Mouse (Mus musculus): ENCODE measurements at regions not wholly inside any gene's neighbourhood (a gene's known extent, or its start where the extent isn't known, plus 50 kb on each side); places are given as distances from the start of the nearest gene placed in this dataset.
A peak's percentile ranks its signal among the peaks of the same experiment; 100 is the strongest.

DNA sequence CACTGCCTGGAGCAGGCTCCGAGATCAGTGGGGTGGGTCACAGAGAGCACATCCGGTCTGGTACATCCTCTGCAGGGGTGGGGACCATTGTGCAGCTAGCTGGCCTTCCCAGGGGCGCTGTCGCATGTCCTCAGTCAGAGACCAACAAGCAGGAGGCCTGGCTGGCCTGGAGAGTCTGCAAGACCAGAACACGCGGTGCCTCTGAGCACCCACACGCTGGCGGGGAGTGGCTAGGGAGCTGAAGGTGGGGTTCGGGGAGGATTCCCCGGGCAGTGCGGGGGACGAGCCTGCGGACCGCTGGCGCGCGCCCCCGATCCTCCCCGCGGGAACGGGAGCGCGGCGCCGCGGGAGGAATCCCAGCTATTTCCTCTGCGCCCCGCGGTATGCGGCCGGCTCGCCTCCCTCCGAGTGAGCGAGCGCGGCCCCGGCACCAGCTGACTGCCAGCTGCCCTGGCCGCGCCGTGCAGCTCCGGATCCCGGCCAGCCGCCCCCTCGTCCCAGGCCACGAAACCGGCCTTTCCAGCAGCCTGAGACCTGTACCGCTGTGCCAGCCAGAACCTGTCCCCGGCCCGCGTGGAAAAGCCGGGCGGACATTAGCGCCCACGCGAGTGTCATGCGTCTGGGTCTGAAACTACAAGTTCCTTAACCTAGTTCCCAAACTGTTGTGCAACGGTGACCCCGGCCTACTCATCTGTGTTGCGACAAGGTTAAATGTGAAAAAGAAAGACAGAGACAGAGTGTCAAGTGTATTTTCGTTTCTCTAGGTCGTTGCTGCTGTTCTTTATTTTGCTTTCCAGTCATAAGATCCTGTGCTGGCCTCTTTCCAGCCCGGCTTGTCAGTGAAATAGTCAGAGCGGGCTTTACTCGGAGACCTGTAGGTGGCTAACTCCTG, 61.2 kb downstream of the Pkdcc start:
- WGBS (ENCODE audit: missing documents) = 1% methylated on average over 64 of the region's 64 CpGs

DNA sequence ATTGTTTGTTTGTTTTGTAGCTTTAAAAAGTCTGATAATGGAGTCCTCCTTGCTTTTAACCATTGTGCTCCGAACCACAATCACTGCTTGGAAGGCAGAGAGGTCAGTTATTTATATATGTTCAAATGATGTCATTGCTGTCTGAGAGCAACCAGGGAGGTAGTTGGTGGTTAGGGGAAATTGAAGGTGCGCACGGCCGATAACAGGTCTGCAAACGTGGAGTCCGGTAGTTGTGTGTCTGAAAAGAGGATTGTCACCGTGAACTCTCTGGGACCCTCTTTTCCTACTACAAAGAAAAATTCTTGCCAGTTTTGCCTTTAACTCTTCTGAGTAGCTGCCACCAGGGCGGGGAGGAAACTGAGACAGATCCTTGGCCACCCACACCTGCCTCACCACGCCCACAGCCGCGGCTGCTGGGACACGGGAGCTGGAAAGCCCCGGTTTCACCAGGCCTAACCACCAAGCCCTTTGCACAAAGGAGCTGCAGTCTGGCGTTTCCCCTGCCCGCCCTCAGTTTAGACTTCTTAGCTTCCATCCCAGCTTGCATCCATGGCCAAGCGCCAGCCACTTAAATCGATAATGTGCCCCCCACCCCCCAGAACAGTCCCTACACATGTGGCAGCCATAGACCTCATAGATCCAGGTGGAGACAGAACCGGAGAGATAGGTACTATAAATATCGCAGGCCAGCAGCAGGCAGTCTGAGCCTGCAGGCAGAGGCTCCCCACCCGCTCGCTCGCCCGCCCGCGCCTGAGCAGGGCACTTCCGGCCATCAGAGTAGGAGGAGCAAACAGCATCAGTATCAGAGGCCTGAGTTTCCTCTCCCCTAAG, 62.2 kb downstream of the Pkdcc start:
- no peaks in the 10 kb centered on the region for H3K79me2 ChIP-seq (ENCODE audit: inconsistent target)
- H3K27ac ChIP-seq = peak overlapping the region; percentile 82
- 9% methylated on average over 26 of the region's 26 CpGs for WGBS (ENCODE audit: missing documents)
- peak overlapping the region; percentile 39 for H3K4me3 ChIP-seq (ENCODE audit: inconsistent target)
- H3K36me3 ChIP-seq (ENCODE audit: inconsistent target) = no peaks in the 10 kb centered on the region

More for the DNA sequence above, 61.2 kb downstream of the Pkdcc start:
- H3K36me3 ChIP-seq (ENCODE audit: inconsistent target) = no peaks in the 10 kb centered on the region
- no peaks in the 10 kb centered on the region for H3K79me2 ChIP-seq (ENCODE audit: inconsistent target)
- peak overlapping the region; percentile 39 for H3K4me3 ChIP-seq (ENCODE audit: inconsistent target)
- peak overlapping the region; percentile 82 for H3K27ac ChIP-seq

DNA sequence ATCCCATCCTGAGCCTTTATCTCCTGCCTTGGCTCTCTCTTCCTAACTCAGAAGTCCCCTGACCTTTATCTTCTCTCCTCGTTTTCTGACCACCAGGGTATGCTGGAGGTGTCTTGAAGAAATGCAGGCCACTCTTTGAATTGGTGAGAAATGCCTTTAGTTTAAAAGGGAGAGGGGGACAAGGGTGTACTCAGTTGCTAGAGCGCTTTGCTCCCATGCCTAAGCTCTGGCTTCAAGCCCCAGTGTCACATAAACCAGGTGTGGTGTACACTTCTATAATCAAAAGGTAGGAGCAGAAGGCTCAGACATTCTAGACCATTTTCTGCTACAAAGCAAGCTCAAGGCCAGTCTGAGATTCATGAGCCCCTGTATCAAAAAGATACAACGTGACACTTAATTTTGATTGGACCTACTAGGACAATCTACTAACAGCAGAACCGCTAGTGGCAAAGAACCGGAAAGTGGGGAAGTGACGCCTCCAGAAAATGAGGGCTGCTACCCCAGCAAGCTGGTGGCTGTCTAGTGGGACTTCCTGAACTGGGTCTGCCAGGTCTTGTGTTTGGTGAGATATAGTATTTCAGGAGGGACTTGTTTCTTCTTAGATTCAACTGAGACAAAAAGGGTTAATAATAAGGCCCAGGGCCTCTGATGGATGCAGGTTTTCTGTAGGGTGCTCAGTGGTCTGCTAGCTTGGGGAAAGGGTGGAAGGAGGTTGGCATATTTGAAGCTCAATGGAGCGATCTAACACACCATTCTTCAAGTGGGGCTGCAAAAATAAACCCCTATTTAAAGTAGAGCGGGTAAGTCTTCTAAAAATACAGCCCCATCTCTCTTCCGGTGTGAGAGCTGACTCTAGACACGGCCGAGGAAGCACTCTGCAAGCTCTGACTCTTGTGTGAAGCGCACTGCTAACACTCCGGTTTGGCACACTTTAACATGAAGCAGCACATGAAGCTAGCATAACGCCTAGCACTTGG, 63.1 kb downstream of the Pkdcc start:
- 29% methylated on average over 14 of the region's 14 CpGs for WGBS (ENCODE audit: missing documents)
- peak overlapping the region; percentile 82 for H3K27ac ChIP-seq

DNA sequence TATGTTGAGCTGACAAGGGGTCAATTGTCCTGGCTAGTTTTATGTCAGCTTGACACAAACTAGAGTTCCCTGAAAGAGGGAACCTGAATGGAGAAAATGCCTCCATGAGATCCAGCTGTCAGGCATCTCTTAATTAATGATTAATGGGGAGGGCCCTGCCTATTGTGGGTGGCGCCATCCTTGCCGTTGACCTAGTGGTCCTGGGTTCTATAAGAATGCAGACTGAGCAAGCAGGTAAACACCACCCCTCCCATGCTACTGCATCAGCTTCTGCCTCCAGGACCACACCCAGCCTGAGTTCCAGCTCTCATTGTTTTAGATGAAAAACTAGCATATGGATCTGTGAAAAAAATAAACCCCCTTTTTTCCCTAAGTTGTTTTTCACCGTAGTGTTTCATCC, 67.4 kb upstream of the Eml4 start:
- Histone ChIP-seq H3K79me2 (ENCODE audit: inconsistent target) (no peaks in the 10 kb centered on the region), H3K4me3 (ENCODE audit: inconsistent target) (no peak overlapping the region), H3K27ac (no peak overlapping the region), H3K36me3 (ENCODE audit: inconsistent target) (no peaks in the 10 kb centered on the region)
- WGBS (ENCODE audit: missing documents) = 87% methylated on average over 3 of the region's 3 CpGs

More for the DNA sequence above, 63.1 kb downstream of the Pkdcc start:
- Histone ChIP-seq H3K36me3 (ENCODE audit: inconsistent target) (no peaks in the 10 kb centered on the region), H3K79me2 (ENCODE audit: inconsistent target) (no peaks in the 10 kb centered on the region), H3K4me3 (ENCODE audit: inconsistent target) (peak overlapping the region; percentile 39; the same call in 1 of the 2 replicates)

DNA sequence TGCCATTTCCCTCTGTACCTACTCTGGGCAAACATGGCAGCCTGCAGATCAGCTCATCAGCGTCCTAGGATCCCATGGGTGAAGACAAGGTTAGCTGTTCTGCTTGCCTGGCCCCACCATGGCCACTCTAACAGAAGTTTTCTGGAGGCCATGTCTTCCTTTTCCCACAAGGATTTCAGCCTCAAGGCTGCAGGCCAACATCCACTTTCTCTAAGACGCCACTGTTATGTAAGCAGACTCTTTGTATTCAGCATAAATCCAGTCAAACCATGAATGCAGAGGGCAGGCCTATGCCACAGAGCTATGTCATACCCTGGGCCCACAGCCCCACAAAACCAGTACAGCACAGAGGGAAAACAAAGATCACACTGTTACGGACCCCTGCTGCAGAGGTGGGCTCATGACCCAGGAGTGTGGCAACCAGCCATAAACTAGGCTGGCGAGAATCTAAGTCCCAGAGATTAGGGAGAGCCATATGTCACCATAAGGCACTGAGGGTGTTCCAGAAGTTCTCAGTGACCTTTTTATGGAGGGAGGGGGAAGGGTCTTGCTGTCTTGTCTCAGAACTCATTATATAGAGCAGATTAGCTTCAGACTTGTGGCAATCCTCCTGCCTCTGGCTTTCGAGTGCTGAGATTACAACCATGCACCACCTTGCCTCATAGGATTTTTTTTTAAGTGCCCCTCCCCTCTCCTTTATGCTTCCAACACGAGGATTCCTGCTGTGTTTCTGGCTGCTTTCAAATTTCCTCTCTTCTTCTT, 63.2 kb upstream of the Eml4 start:
- Histone ChIP-seq H3K4me3 (ENCODE audit: inconsistent target) (no peak overlapping the region), H3K27ac (no peak overlapping the region), H3K79me2 (ENCODE audit: inconsistent target) (no peaks in the 10 kb centered on the region), H3K36me3 (ENCODE audit: inconsistent target) (no peaks in the 10 kb centered on the region)
- WGBS (ENCODE audit: missing documents) = 96% methylated on average over 6 of the region's 6 CpGs

DNA sequence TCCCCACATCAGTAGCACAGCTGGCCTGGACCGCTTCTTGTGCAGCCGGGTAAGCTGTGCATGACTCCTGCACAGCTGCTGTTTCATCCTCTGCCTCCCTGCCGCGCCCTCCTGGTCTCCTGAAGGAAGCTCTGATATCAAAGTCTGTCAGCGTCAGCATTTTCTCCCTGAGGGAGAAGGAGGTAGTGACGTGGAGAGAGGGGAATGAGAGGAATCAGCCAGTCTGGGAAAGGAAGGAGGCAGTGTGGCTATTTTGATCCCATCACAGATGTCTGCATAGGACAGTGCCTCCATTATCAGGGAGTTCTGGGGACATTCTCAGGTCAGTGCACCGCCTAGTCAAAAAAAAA, 62.6 kb upstream of the Eml4 start:
- WGBS (ENCODE audit: missing documents) = 96% methylated on average over 6 of the region's 7 CpGs
- Histone ChIP-seq H3K27ac (no peak overlapping the region), H3K36me3 (ENCODE audit: inconsistent target) (no peaks in the 10 kb centered on the region), H3K79me2 (ENCODE audit: inconsistent target) (no peaks in the 10 kb centered on the region), H3K4me3 (ENCODE audit: inconsistent target) (no peak overlapping the region)

DNA sequence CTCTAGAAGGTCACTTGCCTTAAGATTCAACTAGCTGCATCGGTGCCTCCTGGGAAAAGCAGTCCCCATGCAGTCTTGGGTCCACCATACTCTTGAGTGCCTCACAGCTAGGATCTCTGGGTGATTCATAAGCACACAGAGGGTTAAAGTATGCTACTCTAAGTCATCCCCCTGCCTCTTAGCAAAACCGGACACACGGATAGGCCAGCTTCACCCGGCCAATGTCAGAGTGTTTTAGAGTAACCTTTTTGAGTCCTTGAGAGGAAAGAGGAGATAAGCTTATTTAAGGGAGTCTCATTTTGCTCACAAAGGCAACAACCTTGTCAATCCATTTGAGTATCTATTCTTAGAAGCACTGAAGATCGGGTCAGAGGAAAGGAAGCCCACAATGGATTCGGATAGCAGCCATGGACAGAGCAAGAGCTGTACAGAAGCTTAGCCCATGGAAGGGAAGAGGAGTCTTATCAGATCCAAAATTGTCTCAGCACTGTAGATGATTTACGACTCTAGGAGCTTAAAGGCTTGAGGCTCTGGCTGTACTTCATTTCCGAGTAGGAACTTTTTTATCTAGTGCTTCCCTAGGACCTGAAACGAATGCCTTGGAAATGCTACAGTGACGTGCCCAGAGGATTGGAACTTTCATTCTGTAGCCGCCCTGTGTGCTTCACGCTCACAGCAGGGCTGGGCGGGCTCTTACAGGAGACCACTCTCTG, 55.0 kb upstream of the Eml4 start:
- 94% methylated on average over 13 of the region's 13 CpGs for WGBS (ENCODE audit: missing documents)
- H3K36me3 ChIP-seq (ENCODE audit: inconsistent target) = no peaks in the 10 kb centered on the region
- H3K27ac ChIP-seq = no peak overlapping the region
- no peak overlapping the region for H3K4me3 ChIP-seq (ENCODE audit: inconsistent target)
- H3K79me2 ChIP-seq (ENCODE audit: inconsistent target) = no peaks in the 10 kb centered on the region

DNA sequence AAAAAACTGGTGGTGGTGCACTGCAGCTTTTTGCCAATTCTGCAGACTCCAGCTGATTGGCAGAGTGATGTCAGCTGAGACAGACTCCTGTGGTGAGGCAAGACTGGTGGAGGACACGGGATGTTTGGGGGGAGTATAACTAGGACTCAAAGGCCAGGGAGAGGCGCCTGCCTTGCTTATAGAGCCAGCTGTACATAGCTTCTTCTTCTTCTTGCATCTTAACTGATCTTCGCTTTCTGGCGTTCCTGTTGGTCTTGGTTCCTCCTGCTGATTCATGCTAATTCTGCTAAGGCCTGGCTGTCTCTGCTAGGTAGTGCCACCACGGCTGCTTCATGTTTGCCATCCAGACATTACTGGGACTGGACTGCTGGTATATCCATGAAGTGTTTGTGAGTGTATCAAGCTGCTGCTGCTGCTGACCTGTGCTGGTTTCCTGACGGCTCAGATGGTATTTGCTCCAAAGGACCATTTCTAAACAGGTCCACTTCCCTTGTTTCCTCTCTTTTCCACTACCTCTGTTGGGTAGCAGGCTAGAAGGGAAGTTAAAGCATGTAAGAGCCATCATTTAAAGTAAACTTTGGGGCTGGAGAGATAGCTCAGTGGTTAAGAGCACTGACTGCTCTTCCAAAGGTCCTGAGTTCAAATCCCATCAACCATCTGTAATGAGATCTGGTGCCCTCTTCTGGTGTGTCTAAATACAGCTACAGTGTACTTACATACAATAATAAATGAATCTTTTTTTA, 53.2 kb upstream of the Eml4 start:
- Histone ChIP-seq H3K79me2 (ENCODE audit: inconsistent target) (no peaks in the 10 kb centered on the region), H3K36me3 (ENCODE audit: inconsistent target) (no peaks in the 10 kb centered on the region), H3K4me3 (ENCODE audit: inconsistent target) (no peak overlapping the region), H3K27ac (no peak overlapping the region)
- 18% methylated on average over 6 of the region's 6 CpGs for WGBS (ENCODE audit: missing documents)
